Mouse (Mus musculus) stomach, embryonic 15.5 days (tissue): ENCODE data around the gene Gm28042. TPM values are rescaled to one million over a fixed set of nuclear protein-coding genes. Genes with fewer than 3 reads are reported as not detected.

Source experiments
- ATAC-seq: fragments of 200-750 bp; cut with Nextera tagmentation; 2 replicates; pipeline ENCODE4 v1.8.0; 2017; ENCODE audit warnings: low read depth, moderate number of reproducible peaks, moderate TSS enrichment; ENCODE audit not compliant: insufficient read depth, low FRiP score
- H3K27ac ChIP-seq: fragments of 300-500 bp; sonication (generic); 2 replicates; pipeline ENCODE4 v1.5.1; 2015; ENCODE audit warnings: mild to moderate bottlenecking, inconsistent platforms
- H3K27me3 ChIP-seq: fragments of 300-500 bp; sonication (generic); replicated peaks from 2 replicates; pipeline ENCODE4 v1.6.1; 2015; ENCODE audit warnings: inconsistent platforms
- H3K36me3 ChIP-seq: fragments of 300-500 bp; sonication (generic); 2 replicates; pipeline ENCODE4 v1.6.1; 2015; ENCODE audit warnings: inconsistent platforms
- H3K4me1 ChIP-seq: fragments of 300-500 bp; sonication (generic); 2 replicates; pipeline ENCODE4 v1.6.1; 2015; ENCODE audit warnings: inconsistent platforms
- H3K4me2 ChIP-seq: fragments of 300-500 bp; sonication (generic); 2 replicates; pipeline ENCODE4 v1.6.1; 2015; ENCODE audit warnings: mild to moderate bottlenecking, inconsistent platforms
- H3K4me3 ChIP-seq: fragments of 300-500 bp; sonication (generic); replicated peaks from 2 replicates; pipeline ENCODE4 v1.5.1; 2015; ENCODE audit warnings: inconsistent platforms
- H3K9ac ChIP-seq: fragments of 300-500 bp; sonication (generic); 2 replicates; pipeline ENCODE4 v1.6.1; 2015; ENCODE audit warnings: inconsistent platforms
- H3K9me3 ChIP-seq: fragments of 300-500 bp; sonication (generic); 2 replicates; pipeline ENCODE4 v1.6.1; 2016; ENCODE audit warnings: inconsistent platforms
- WGBS: fragments of 180-500 bp; shearing (Covaris S2); methylation state at CpG from one replicate; pipeline ENCODE4 v1.1.7; 2015; 5-methylcytosine and 5-hydroxymethylcytosine counted together
- polyA plus RNA-seq: library from polyadenylated mRNA; unstranded; fragments of >200 nt; fragmentation: Nextera tagmentation; extraction: Ambion mirVana; gene quantifications from 2 replicates; pipeline ENCODE4 v1.2.1, GENCODE M21; 2015

The Gm28042 gene
- polyA plus RNA-seq, 1 experiment from 2014 or later = 3.4 TPM

GRCm38 (mm10) chr2:120046486-120047310, 19.4 kb downstream of the Gm28042 start:
- WGBS = 64% methylated on average over 14 of the region's 14 CpGs
- Histone ChIP-seq H3K4me3 (no peak overlapping the region), H3K4me1 (peaks cover 21% of the 10 kb centered on the region; the same call in 1 of the 2 replicates), H3K27ac (no peak overlapping the region), H3K9ac (no peak overlapping the region), H3K27me3 (no peaks in the 10 kb centered on the region), H3K9me3 (no peaks in the 10 kb centered on the region), H3K36me3 (0 out of 2 replicates have a peak, but pooled peaks cover 7% of the 10 kb centered on the region), H3K4me2 (no peak overlapping the region)
- ATAC-seq = 0 out of 2 replicates have a peak, but pooled peaks have one; percentile 36

GRCm38 (mm10) chr2:120048173-120048572, 20.9 kb downstream of the Gm28042 start:
- Histone ChIP-seq H3K36me3 (no peaks in the 10 kb centered on the region), H3K27me3 (no peaks in the 10 kb centered on the region), H3K4me1 (peaks cover 21% of the 10 kb centered on the region; the same call in 1 of the 2 replicates), H3K4me2 (no peak overlapping the region), H3K9ac (no peak overlapping the region), H3K9me3 (no peaks in the 10 kb centered on the region), H3K27ac (no peak overlapping the region), H3K4me3 (no peak overlapping the region)
- ATAC-seq = no peak
- 69% methylated on average over 9 of the region's 9 CpGs for WGBS

GRCm38 (mm10) chr2:120049632-120050274, 22.5 kb downstream of the Gm28042 start:
- Histone ChIP-seq H3K27me3 (no peaks in the 10 kb centered on the region), H3K9me3 (no peaks in the 10 kb centered on the region), H3K9ac (no peak overlapping the region), H3K4me3 (no peak overlapping the region), H3K4me1 (peaks cover 11% of the 10 kb centered on the region; the same call in 1 of the 2 replicates), H3K27ac (no peak overlapping the region), H3K36me3 (no peaks in the 10 kb centered on the region), H3K4me2 (no peak overlapping the region)
- 61% methylated on average over 10 of the region's 10 CpGs for WGBS
- ATAC-seq = no peak

GRCm38 (mm10) chr2:120051405-120051804, 24.1 kb downstream of the Gm28042 start:
- Histone ChIP-seq H3K9me3 (no peaks in the 10 kb centered on the region), H3K4me2 (no peak overlapping the region), H3K27me3 (no peaks in the 10 kb centered on the region), H3K27ac (no peak overlapping the region), H3K4me3 (no peak overlapping the region), H3K4me1 (0 out of 2 replicates have a peak, but pooled peaks cover 4% of the 10 kb centered on the region), H3K36me3 (no peaks in the 10 kb centered on the region), H3K9ac (no peak overlapping the region)
- ATAC-seq = no peak
- WGBS = 59% methylated on average over 6 of the region's 6 CpGs

- no peaks in the 10 kb centered on the region for H3K27me3 ChIP-seq
- 87% methylated on average over 12 of the region's 12 CpGs for WGBS
- H3K36me3 ChIP-seq = no peaks in the 10 kb centered on the region
- no peaks in the 10 kb centered on the region for H3K9me3 ChIP-seq
- no peak overlapping the region for H3K4me2 ChIP-seq
- no peak overlapping the region for H3K9ac ChIP-seq
- no peaks in the 10 kb centered on the region for H3K4me1 ChIP-seq
- H3K27ac ChIP-seq = no peak overlapping the region
- ATAC-seq = no peak
- no peak overlapping the region for H3K4me3 ChIP-seq
These were observed 27.7 kb downstream of the Gm28042 start for GRCm38 (mm10) chr2:120054771-120055552.

GRCm38 (mm10) chr2:120055923-120056322, 28.6 kb downstream of the Gm28042 start:
- Histone ChIP-seq H3K9me3 (no peaks in the 10 kb centered on the region), H3K27ac (no peak overlapping the region), H3K27me3 (no peaks in the 10 kb centered on the region), H3K36me3 (no peaks in the 10 kb centered on the region), H3K4me1 (0 out of 2 replicates have a peak, but pooled peaks cover 4% of the 10 kb centered on the region), H3K4me3 (no peak overlapping the region), H3K4me2 (no peak overlapping the region), H3K9ac (no peak overlapping the region)
- ATAC-seq = no peak
- 82% methylated on average over 10 of the region's 10 CpGs for WGBS

GRCm38 (mm10) chr2:120058818-120059217, 31.5 kb downstream of the Gm28042 start:
- no peaks in the 10 kb centered on the region for H3K9me3 ChIP-seq
- H3K36me3 ChIP-seq = no peaks in the 10 kb centered on the region
- no peaks in the 10 kb centered on the region for H3K27me3 ChIP-seq
- no peak overlapping the region for H3K9ac ChIP-seq
- H3K4me1 ChIP-seq = 0 out of 2 replicates have a peak, but pooled peaks cover 4% of the 10 kb centered on the region
- ATAC-seq = no peak
- 76% methylated on average over 4 of the region's 4 CpGs for WGBS
- H3K27ac ChIP-seq = no peak overlapping the region
- no peak overlapping the region for H3K4me3 ChIP-seq
- H3K4me2 ChIP-seq = no peak overlapping the region

GRCm38 (mm10) chr2:120059466-120059865, 32.2 kb downstream of the Gm28042 start:
- H3K4me2 ChIP-seq = no peak overlapping the region
- H3K4me1 ChIP-seq = 0 out of 2 replicates have a peak, but pooled peaks cover 4% of the 10 kb centered on the region
- WGBS = 85% methylated on average over 3 of the region's 3 CpGs
- no peak for ATAC-seq
- no peaks in the 10 kb centered on the region for H3K9me3 ChIP-seq
- no peak overlapping the region for H3K27ac ChIP-seq
- no peak overlapping the region for H3K9ac ChIP-seq
- no peak overlapping the region for H3K4me3 ChIP-seq
- H3K27me3 ChIP-seq = no peaks in the 10 kb centered on the region
- no peaks in the 10 kb centered on the region for H3K36me3 ChIP-seq

GRCm38 (mm10) chr2:120060190-120060589, 32.9 kb downstream of the Gm28042 start:
- Histone ChIP-seq H3K4me1 (0 out of 2 replicates have a peak, but pooled peaks cover 4% of the 10 kb centered on the region), H3K9ac (no peak overlapping the region), H3K9me3 (no peaks in the 10 kb centered on the region), H3K27me3 (no peaks in the 10 kb centered on the region), H3K4me2 (no peak overlapping the region), H3K4me3 (no peak overlapping the region), H3K27ac (peak overlapping the region; percentile 21; the same call in 1 of the 2 replicates), H3K36me3 (no peaks in the 10 kb centered on the region)
- ATAC-seq = no peak; the same call in 1 of the 2 replicates
- WGBS = 51% methylated on average over 6 of the region's 6 CpGs

GRCm38 (mm10) chr2:120060651-120061050, 33.4 kb downstream of the Gm28042 start:
- no peaks in the 10 kb centered on the region for H3K27me3 ChIP-seq
- no peaks in the 10 kb centered on the region for H3K36me3 ChIP-seq
- 0 out of 2 replicates have a peak, but pooled peaks cover 4% of the 10 kb centered on the region for H3K4me1 ChIP-seq
- H3K4me2 ChIP-seq = no peak overlapping the region
- no peak for ATAC-seq
- H3K9me3 ChIP-seq = no peaks in the 10 kb centered on the region
- no peak overlapping the region for H3K9ac ChIP-seq
- peak overlapping the region; percentile 21; the same call in 1 of the 2 replicates for H3K27ac ChIP-seq
- no peak overlapping the region for H3K4me3 ChIP-seq
- 76% methylated on average over 9 of the region's 9 CpGs for WGBS

- no peaks in the 10 kb centered on the region for H3K36me3 ChIP-seq
- WGBS = 80% methylated on average over 8 of the region's 8 CpGs
- H3K4me3 ChIP-seq = no peak overlapping the region
- 0 out of 2 replicates have a peak, but pooled peaks cover 4% of the 10 kb centered on the region for H3K4me1 ChIP-seq
- H3K9me3 ChIP-seq = no peaks in the 10 kb centered on the region
- H3K27me3 ChIP-seq = no peaks in the 10 kb centered on the region
- H3K4me2 ChIP-seq = no peak overlapping the region
- no peak for ATAC-seq
- H3K27ac ChIP-seq = no peak overlapping the region
- no peak overlapping the region for H3K9ac ChIP-seq
These were observed 35.0 kb downstream of the Gm28042 start for GRCm38 (mm10) chr2:120062248-120062647.
